Mouse (Mus musculus): ENCODE data around the gene Ptpn11. TPM values are rescaled to one million over a fixed set of nuclear protein-coding genes. Genes with fewer than 3 reads are reported as not detected.

The Ptpn11 gene
- polyA plus RNA-seq, 1 experiment from 2014 or later, result 23.5 TPM

DNA sequence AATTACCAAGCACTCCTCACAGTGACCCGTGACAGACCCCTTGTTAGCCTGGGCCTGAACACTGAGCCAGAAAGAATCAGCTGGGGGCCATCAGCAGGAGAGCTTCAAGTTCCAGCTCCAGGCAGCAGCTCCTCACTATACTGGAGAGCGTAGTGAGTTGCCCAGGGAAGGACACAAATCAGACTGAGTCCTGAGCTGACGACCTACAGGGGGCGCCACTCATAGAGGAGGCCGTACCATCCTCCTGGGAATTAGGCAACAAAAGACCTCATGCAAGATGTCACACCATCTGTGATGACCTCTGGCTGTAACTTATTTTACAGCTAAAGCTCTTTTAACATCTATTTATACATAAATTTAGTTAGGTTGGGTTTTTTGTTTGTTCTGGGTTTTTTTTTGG is 78.8 kb downstream of the Ptpn11 start:
- Histone ChIP-seq H3K36me3 (no peaks in the 10 kb centered on the region), H3K27ac (replicated peaks) (no peak overlapping the region), H3K9me3 (replicated peaks) (no peaks in the 10 kb centered on the region), H3K27me3 (ENCODE audit: low read depth, poor library complexity, severe bottlenecking) (no peaks in the 10 kb centered on the region), H3K4me3 (no peak overlapping the region), H3K4me1 (peaks cover 38% of the 10 kb centered on the region)
- DNase-seq (ENCODE audit: low spot score), result no peak
- WGBS, result 69% methylated on average over 5 of the region's 5 CpGs

DNA sequence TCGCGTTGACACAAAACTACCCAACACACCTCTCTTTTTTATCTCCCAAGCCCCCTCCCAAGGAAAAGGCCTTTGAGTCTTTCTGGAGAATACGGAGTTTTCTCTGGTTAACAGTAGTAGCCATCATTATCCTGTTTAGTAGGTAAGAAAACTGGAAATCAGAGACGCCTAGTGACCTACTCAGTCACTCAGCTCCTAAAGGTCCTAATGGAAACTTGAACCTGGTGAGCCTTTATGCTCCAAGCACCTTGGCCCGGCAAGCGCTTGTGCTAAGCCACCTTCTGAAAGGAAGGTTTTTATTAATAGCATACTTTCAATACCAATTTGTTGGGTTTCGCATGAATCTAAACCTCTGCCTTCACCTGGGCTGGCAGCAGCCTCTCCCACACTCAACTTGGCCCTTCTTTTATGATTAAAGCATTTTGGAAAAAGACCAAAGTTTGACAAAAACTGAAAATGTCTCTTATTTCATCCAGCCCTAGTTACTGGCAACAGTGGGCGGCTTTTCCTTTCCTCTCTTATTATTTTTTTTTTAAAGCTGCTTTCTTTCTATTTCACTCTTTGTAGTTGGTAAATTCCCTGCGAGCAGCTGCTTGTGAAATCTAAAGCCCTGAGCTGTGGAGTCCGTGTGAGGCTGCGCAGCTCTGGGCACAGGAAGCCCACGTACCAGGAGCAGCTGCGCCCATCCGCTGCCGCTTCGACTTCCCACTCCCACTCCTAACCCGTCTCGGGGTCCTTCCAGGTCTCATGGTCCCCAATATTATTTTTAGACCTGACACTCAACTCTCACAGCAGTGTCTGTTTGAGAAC is 79.9 kb downstream of the Ptpn11 start:
- 92% methylated on average over 18 of the region's 18 CpGs for WGBS
- peaks cover 28% of the 10 kb centered on the region for H3K4me1 ChIP-seq
- no peaks in the 10 kb centered on the region for H3K9me3 ChIP-seq (replicated peaks)
- H3K4me3 ChIP-seq, result no peak overlapping the region
- no peaks in the 10 kb centered on the region for H3K27me3 ChIP-seq (ENCODE audit: low read depth, poor library complexity, severe bottlenecking)
- H3K27ac ChIP-seq (replicated peaks), result no peak overlapping the region
- H3K36me3 ChIP-seq, result no peaks in the 10 kb centered on the region
- DNase-seq (ENCODE audit: low spot score), result no peak

DNA sequence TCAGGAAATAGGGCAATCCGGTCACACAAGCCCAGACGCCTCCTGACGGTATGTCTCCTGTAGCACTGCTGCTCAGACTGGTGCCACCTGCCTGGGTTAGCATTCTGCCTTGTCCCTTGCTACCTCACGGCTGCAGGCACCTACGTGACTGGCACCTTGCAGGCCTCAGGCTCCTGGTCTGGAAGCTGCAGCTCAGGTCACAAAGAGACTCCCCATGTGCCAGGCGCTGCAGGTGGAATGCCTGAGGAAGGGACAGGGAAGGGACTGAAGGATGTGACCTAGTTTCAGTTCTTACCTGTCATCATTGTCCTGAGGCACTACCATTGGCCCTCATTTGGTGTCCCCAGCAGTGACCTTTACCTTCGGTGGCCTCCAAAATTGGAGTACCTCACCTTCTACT is 82.0 kb downstream of the Ptpn11 start:
- H3K27ac ChIP-seq (replicated peaks), result no peak overlapping the region
- 85% methylated on average over 7 of the region's 7 CpGs for WGBS
- no peak for DNase-seq (ENCODE audit: low spot score)
- no peak overlapping the region for H3K4me3 ChIP-seq
- H3K27me3 ChIP-seq (ENCODE audit: low read depth, poor library complexity, severe bottlenecking), result no peaks in the 10 kb centered on the region
- H3K36me3 ChIP-seq, result no peaks in the 10 kb centered on the region
- peaks cover 7% of the 10 kb centered on the region; the same call in 1 of the 2 replicates for H3K4me1 ChIP-seq
- H3K9me3 ChIP-seq (replicated peaks), result no peaks in the 10 kb centered on the region

DNA sequence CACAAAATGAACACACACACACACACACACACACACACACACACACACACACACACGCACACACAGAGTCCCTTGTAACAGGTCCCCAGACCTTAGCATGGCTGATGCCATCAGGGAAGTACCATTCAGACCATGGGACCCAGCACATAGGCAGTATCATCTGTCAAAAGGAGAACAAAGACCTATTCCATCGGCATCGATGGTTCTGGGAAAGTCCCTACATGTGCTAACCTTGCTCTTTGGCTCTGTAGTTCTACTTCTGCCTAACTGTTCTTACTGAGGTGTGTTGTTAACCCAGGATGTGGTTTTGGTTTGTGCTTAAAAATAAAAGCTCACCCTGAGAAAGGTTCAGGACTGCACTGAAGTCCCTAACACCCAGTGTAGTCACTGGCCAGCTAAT is 84.3 kb downstream of the Ptpn11 start:
- WGBS, result 89% methylated on average over 3 of the region's 3 CpGs
- DNase-seq (ENCODE audit: low spot score), result no peak
- Histone ChIP-seq H3K36me3 (no peaks in the 10 kb centered on the region), H3K9me3 (replicated peaks) (no peaks in the 10 kb centered on the region), H3K27me3 (ENCODE audit: low read depth, poor library complexity, severe bottlenecking) (no peaks in the 10 kb centered on the region), H3K27ac (replicated peaks) (no peak overlapping the region), H3K4me3 (no peak overlapping the region), H3K4me1 (no peaks in the 10 kb centered on the region)

DNA sequence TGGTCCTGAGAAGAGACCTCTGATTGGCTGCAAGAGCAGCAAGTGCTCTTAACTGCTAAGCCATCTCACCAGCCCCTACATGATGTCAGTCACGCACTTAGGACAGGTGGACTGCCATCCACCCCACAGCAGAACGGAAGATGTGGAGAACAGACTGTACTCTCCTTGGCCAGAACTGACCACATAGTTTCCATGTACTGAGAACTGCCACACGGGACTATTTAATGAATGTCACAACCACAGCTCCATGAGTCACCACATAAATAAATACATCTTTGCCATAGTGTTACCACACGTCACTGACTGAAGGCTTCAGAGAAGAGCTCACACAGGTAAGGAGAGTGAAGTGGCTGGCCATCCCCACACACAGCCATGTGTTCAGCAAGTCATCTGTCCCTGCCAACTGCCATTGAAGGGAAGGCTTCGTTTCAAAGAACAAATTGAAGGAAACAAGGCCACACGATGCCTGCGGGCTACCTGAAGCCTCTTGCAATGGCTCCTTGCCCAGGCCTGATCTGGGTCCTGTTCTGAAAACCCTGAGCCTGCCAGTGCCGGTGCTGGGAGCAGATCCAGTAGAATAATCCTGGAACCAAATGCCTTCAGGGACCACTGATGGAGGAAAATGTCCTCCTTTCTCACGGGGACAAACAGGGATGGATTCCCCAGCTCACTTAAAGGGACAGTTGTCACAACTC is 90.2 kb downstream of the Ptpn11 start:
- Histone ChIP-seq H3K27me3 (ENCODE audit: low read depth, poor library complexity, severe bottlenecking) (no peaks in the 10 kb centered on the region), H3K4me3 (no peak overlapping the region), H3K9me3 (replicated peaks) (no peaks in the 10 kb centered on the region), H3K36me3 (no peaks in the 10 kb centered on the region), H3K27ac (replicated peaks) (no peak overlapping the region), H3K4me1 (no peaks in the 10 kb centered on the region)
- 88% methylated on average over 9 of the region's 9 CpGs for WGBS
- no peak for DNase-seq (ENCODE audit: low spot score)

DNA sequence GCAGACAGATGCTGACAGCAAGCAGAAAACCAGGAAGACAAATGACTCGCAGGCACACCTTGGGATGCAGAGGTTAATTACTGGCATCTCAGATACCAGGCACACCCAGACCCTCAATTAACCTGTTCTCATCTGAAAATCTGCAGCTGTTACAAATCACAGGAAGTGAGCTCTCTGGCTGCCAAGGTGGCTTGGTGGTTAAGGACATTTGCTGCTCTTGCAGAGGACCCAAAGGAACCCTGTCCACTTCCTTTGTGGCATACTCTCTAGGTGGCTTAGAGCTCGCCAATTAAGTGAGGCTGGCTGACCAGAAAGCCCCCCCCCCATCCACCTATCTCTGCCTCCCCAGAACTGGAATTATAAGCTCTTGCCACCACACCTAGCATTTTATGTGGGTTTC is 91.1 kb downstream of the Ptpn11 start:
- Histone ChIP-seq H3K4me1 (no peaks in the 10 kb centered on the region), H3K4me3 (no peak overlapping the region), H3K36me3 (no peaks in the 10 kb centered on the region), H3K27me3 (ENCODE audit: low read depth, poor library complexity, severe bottlenecking) (no peaks in the 10 kb centered on the region), H3K9me3 (replicated peaks) (no peaks in the 10 kb centered on the region), H3K27ac (replicated peaks) (no peak overlapping the region)
- WGBS, result 77% methylated on average over 2 of the region's 2 CpGs
- DNase-seq (ENCODE audit: low spot score), result no peak

DNA sequence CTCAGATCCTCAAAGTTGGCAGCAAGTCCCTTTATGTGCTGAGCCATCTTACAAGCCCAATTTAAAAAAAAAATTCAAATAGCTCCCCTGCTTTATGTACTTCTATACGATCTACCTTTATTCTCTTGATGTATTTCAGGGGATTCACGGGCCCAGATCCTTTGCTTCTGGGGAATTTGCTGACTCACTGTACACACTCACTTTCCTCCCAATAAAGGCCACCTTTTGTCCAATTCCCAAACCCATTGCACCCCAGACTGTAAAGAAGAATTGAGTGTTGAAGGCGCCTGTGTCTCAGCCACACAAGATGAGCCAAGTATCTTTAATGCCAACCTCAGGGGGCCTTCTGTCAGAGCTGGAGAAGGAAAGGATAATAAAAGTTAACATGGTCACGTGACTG is 93.2 kb downstream of the Ptpn11 start:
- Histone ChIP-seq H3K4me1 (no peaks in the 10 kb centered on the region), H3K27ac (replicated peaks) (no peak overlapping the region), H3K9me3 (replicated peaks) (no peaks in the 10 kb centered on the region), H3K27me3 (ENCODE audit: low read depth, poor library complexity, severe bottlenecking) (no peaks in the 10 kb centered on the region), H3K36me3 (no peaks in the 10 kb centered on the region), H3K4me3 (no peak overlapping the region)
- DNase-seq (ENCODE audit: low spot score), result no peak
- WGBS, result 83% methylated on average over 4 of the region's 4 CpGs

DNA sequence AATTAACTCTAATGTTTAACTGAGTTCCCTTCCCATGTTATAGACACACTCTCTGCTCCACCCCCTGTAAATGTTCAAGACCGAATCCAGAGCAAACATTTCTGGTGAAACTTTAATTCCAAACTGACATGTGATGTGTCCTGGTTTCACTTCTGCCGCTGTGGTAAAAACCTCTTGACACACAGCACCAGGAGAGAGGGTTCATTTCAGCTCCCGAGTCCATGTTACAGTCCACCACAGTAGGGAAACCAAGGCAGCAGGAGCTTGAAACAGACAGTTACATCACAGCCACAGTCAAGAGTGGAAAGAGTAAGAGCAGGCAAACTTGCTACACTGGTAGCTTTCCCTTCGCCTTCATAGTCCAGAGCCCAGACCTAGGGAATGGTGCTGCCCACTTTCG is 94.5 kb downstream of the Ptpn11 start:
- H3K27me3 ChIP-seq (ENCODE audit: low read depth, poor library complexity, severe bottlenecking), result no peaks in the 10 kb centered on the region
- 92% methylated on average over 5 of the region's 5 CpGs for WGBS
- H3K36me3 ChIP-seq, result no peaks in the 10 kb centered on the region
- H3K27ac ChIP-seq (replicated peaks), result no peak overlapping the region
- H3K9me3 ChIP-seq (replicated peaks), result no peaks in the 10 kb centered on the region
- no peak for DNase-seq (ENCODE audit: low spot score)
- H3K4me1 ChIP-seq, result no peaks in the 10 kb centered on the region
- no peak overlapping the region for H3K4me3 ChIP-seq

DNA sequence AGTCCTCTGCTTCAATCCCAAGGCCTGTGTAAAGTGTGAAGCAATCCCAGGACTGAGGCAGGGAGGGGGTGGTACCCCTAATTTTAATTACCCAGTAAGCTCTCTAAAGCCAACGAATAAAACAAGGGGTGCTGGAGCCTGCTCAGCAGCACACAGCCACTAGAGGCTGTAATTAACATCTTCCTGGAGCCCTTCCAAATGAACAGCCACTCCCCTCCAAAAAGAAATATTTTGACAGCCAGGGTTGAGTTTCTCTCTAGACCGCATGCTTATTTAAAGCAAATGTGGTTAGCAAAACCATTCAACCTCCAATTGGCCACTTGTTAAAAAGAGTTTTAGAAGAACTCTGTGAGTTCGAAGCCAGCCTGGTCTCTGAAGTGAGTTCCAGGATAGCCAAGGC is 97.9 kb downstream of the Ptpn11 start:
- H3K4me1 ChIP-seq, result peaks cover 7% of the 10 kb centered on the region
- WGBS, result 71% methylated on average over 3 of the region's 3 CpGs
- H3K27me3 ChIP-seq (ENCODE audit: low read depth, poor library complexity, severe bottlenecking), result no peaks in the 10 kb centered on the region
- H3K4me3 ChIP-seq, result no peak overlapping the region
- no peak overlapping the region for H3K27ac ChIP-seq (replicated peaks)
- H3K36me3 ChIP-seq, result no peaks in the 10 kb centered on the region
- no peak for DNase-seq (ENCODE audit: low spot score)
- H3K9me3 ChIP-seq (replicated peaks), result no peaks in the 10 kb centered on the region; the same call in 1 of the 2 replicates

DNA sequence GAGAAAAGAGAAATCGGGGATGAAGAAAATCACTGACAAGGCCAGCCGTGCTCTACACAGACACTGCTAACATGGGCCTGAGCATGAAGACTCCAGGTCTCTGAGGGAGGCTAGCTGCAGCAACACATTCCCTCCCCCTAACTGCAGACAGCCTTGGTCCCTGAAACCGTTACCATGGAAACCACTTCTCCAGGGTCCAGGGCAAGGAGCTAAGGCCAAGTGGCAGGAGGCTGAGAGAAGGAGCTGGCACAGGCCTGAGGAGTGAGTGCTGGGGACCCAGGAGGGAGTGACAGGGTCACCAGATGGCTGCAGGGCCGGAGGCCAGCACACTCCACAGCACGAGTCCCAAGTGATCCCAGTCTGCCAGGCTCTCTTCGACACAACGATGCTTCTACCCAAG is 101.5 kb downstream of the Ptpn11 start:
- Histone ChIP-seq H3K4me3 (no peak overlapping the region), H3K27ac (replicated peaks) (no peak overlapping the region), H3K4me1 (peaks cover 7% of the 10 kb centered on the region), H3K36me3 (no peaks in the 10 kb centered on the region), H3K9me3 (replicated peaks) (no peaks in the 10 kb centered on the region; the same call in 1 of the 2 replicates), H3K27me3 (ENCODE audit: low read depth, poor library complexity, severe bottlenecking) (no peaks in the 10 kb centered on the region)
- WGBS, result 73% methylated on average over 7 of the region's 7 CpGs
- peak; percentile 20 for DNase-seq (ENCODE audit: low spot score)

DNA sequence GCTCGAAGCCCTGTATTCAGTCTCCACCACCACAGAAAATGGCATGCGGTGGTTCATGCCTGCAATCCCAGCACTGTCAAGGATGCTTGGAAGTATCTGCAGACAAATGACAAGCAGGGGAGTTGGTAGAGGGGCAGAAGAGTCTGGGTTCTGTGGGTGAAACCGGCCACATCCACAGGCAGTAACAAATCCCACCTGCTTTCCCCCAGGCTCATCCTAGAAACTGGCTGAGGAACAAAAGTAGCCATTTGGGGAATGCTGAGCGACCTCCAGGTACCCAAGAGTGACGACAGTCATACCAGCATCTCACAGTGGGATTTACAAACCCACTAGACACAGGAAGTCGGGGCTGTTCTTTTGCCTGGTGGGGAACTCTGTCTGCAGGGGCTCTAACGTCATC is 103.5 kb downstream of the Ptpn11 start:
- no peak overlapping the region for H3K4me3 ChIP-seq
- 63% methylated on average over 7 of the region's 7 CpGs for WGBS
- H3K4me1 ChIP-seq, result peaks cover 7% of the 10 kb centered on the region
- H3K9me3 ChIP-seq (replicated peaks), result no peaks in the 10 kb centered on the region; the same call in 1 of the 2 replicates
- no peaks in the 10 kb centered on the region for H3K27me3 ChIP-seq (ENCODE audit: low read depth, poor library complexity, severe bottlenecking)
- H3K36me3 ChIP-seq, result no peaks in the 10 kb centered on the region
- no peak overlapping the region for H3K27ac ChIP-seq (replicated peaks)
- no peak for DNase-seq (ENCODE audit: low spot score)

DNA sequence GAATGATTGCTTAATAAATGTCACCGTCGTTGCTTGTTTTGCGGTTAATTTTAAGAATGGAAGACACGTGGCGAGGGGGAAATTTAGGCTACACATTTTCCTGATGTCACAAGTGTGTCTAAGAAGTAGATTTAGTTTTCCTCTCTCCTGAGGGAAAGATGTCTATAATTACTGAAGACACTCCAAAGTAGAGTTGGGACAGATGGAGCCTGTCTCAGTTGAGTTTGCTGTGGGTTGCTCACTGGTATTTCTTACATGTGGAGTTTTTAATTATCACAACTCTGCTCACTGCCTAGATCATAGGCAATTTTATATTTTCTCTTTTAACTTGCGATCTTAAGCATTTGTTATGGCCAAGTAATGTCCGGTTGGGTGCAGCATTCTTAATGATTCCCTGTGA is 108.6 kb downstream of the Ptpn11 start:
- Histone ChIP-seq H3K36me3 (no peaks in the 10 kb centered on the region), H3K27me3 (ENCODE audit: low read depth, poor library complexity, severe bottlenecking) (no peaks in the 10 kb centered on the region), H3K4me1 (no peaks in the 10 kb centered on the region), H3K27ac (replicated peaks) (no peak overlapping the region), H3K4me3 (no peak overlapping the region), H3K9me3 (replicated peaks) (peaks cover 11% of the 10 kb centered on the region; the same call in 1 of the 2 replicates)
- 94% methylated on average over 7 of the region's 7 CpGs for WGBS
- no peak for DNase-seq (ENCODE audit: low spot score)

DNA sequence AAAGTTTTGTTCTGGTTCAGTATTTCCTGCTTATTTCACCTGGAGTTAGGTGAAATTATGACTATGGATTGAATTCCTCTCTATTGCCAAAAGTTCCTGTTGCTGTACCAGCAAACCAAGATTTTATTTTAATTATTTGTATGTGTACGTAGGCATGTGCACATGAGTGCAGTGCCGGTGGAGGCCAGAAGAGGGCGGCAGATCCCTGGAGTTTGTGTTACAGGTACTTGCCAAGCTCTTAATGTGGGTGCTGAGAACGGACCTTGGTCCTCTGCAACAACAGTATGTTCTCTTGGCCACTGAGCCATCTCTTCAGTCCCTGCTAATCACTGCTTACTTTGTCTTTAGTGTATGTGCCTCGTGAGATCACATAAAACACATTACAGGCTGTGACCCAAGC is 109.4 kb downstream of the Ptpn11 start:
- H3K9me3 ChIP-seq (replicated peaks), result peaks cover 11% of the 10 kb centered on the region; the same call in 1 of the 2 replicates
- no peak overlapping the region for H3K27ac ChIP-seq (replicated peaks)
- no peak overlapping the region for H3K4me3 ChIP-seq
- H3K36me3 ChIP-seq, result no peaks in the 10 kb centered on the region
- H3K4me1 ChIP-seq, result no peaks in the 10 kb centered on the region
- DNase-seq (ENCODE audit: low spot score), result no peak
- no peaks in the 10 kb centered on the region for H3K27me3 ChIP-seq (ENCODE audit: low read depth, poor library complexity, severe bottlenecking)
- WGBS, result 83% methylated on average over 5 of the region's 5 CpGs
